Mouse (Mus musculus) cortical plate, adult 2 months (tissue): ENCODE data around the gene Zfp652. TPM values are rescaled to one million over a fixed set of nuclear protein-coding genes. Genes with fewer than 3 reads are reported as not detected.

ENCODE experiments used
- H3K27ac ChIP-seq: fragments of 200-500 bp; 2 replicates; pipeline ENCODE4 v1.5.1; 2012; ENCODE audit warnings: low read length, control low read depth, inconsistent platforms; ENCODE audit not compliant: insufficient read depth
- H3K4me1 ChIP-seq: fragments of 200-500 bp; 2 replicates; pipeline ENCODE4 v1.6.1; 2011; ENCODE audit warnings: low read length; ENCODE audit not compliant: control insufficient read depth, insufficient read depth
- H3K4me3 ChIP-seq: fragments of 200-500 bp; 2 replicates; pipeline ENCODE4 v1.5.1; 2011; ENCODE audit warnings: mild to moderate bottlenecking, low read length, control low read depth; ENCODE audit not compliant: insufficient read depth
- CTCF ChIP-seq: fragments of 200-500 bp; IDR thresholded peaks from 2 replicates; pipeline ENCODE4 v1.5.1; 2011; ENCODE audit warnings: mild to moderate bottlenecking, control low read depth, low read length; ENCODE audit not compliant: insufficient read depth; ENCODE audit errors: extremely low read depth
- POLR2A ChIP-seq: fragments of 200-500 bp; IDR thresholded peaks from 2 replicates; pipeline ENCODE4 v1.6.1; 2011; ENCODE audit warnings: mild to moderate bottlenecking, low read length, control low read depth; ENCODE audit not compliant: insufficient read depth; ENCODE audit errors: extremely low read depth
- polyA plus RNA-seq: library from polyadenylated mRNA; depleted of rRNA; stranded (reverse); fragments of >200 nt; gene quantifications from 2 replicates; pipeline ENCODE4 v1.2.3, GENCODE M21; 2012

The Zfp652 gene
- polyA plus RNA-seq, 1 experiment = 21.2 TPM

DNA sequence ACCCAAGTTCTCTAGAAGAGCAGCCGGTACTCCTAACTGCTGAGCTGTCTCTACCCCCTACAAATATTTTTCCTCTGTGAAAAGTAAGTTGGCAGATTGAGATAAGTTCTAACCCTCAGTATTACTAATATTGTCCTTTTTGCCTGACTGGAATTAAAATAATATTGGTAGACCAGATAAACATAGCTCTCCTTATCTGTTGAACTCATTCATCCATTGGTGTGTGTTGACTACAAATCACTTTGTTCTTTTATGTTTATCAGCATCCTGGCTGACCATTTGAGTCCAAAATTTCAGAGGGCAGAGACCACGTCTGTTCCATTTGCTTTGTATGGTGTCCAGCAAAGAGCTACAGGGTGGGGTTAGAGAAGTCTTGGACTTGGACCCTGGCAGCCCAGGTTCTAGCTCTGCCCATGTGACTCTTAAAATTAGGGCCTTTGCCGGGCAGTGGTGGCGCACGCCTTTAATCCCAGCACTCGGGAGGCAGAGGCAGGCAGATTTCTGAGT lies 2.9 kb upstream of the Zfp652 start:
- H3K4me3 ChIP-seq = no peak overlapping the region
- TF ChIP-seq CTCF = no peak
- TF ChIP-seq POLR2A = no peak
- no peak overlapping the region for H3K27ac ChIP-seq
- H3K4me1 ChIP-seq = no peaks in the 10 kb centered on the region; the same call in 1 of the 2 replicates

DNA sequence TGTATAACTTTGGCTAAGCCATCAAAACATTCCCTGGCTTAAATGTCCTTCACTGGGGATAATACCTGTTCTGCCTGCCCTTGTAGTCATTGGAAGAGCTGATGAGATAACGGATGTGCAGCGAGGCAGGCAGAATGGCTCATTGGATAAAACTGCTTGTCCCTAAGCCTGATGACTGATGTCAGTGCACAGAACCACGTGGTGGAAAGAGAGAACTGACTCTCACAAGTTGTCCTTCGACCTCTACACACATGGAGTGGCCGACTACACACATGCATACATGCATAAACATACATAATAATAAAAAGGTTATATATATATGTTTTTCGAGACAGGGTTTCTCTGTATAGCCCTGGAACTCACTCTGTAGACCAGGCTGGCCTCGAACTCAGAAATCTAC lies 2.0 kb upstream of the Zfp652 start:
- TF ChIP-seq POLR2A (no peak), CTCF (no peak)
- H3K4me3 ChIP-seq = no peak overlapping the region
- no peaks in the 10 kb centered on the region; the same call in 1 of the 2 replicates for H3K4me1 ChIP-seq
- no peak overlapping the region for H3K27ac ChIP-seq

DNA sequence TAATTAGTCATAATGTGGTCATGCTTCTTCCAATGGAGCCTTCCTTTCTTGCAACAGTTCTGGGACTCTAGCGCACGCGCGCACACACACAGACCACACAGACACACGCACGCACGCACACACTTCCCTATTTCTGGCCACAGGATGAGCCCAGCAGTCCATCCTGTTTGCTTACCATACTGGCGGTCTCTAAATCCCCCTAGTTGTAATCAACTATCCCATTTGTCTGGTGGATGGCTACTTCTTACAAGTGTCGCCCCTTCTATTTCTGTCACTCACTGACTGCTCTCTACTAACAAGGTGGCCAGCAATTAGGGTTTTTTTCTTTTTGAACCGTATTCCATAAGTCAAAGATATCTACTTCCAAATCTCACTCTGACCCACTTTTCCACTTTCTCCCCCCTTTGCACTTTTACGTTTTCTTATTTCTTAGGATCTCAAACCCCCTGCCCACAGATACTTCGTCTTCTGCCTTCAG lies 349 bp upstream of the Zfp652 start:
- Histone ChIP-seq H3K4me1 (peaks cover 1% of the 10 kb centered on the region; the same call in 1 of the 2 replicates), H3K27ac (peak overlapping the region; percentile 38; the same call in 1 of the 2 replicates), H3K4me3 (peak overlapping the region; percentile 95)
- TF ChIP-seq POLR2A (no peak), CTCF (no peak)

DNA sequence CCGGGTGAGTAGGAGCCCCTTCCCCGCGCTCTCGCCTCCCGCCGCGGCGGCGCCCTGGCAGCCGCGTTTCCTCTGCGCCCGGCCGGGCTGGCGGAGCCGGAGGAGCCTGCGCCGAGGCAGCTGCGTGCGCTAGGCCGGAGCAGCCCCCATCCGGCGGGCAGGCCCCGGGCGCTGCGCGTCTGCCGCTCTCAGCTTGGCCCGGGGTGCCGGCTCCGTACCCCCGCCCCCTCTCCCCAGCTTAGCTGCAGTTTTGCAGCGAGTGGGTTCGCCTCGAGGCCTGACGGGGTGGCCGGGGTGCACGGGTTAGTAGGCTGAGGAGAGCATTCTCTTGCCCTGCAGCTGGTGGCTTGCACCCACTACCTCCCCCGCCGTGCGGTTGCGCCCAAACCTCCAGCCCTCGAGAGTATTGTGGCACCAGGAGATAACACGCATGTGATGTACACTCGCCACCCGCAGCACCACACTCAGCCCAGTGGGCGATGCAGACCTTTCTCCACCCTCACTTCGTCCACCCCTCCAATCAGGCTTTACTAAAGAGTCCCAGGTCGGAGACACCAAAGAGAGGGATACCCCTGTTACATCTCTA lies 845 bp downstream of the Zfp652 start:
- H3K27ac ChIP-seq = peak overlapping the region; percentile 99
- peaks cover 1% of the 10 kb centered on the region; the same call in 1 of the 2 replicates for H3K4me1 ChIP-seq
- TF ChIP-seq POLR2A = no peak
- TF ChIP-seq CTCF = no peak
- peak overlapping the region; percentile 95 for H3K4me3 ChIP-seq

DNA sequence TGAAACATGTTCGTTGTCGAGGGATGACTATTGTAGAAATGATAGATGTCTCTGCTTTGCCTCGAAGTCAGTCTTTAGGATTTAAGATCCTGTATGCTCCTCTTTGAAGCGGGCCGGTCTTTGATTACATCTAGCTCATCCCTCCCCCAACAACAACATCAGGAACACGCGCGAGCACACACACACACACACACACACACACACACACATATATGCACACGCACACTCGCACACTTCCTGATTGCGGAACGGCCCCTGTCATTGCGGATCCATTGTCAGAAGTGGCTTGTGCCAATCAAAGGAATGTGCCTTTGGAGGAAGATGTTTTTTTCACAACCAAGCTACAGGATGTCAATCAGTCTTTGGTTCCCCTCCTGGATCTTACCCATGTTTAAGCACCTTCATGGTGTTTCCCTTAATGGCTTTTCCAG lies 1.4 kb downstream of the Zfp652 start:
- H3K27ac ChIP-seq = peak overlapping the region; percentile 99; the same call in 1 of the 2 replicates
- H3K4me3 ChIP-seq = peak overlapping the region; percentile 95
- peaks cover 1% of the 10 kb centered on the region; the same call in 1 of the 2 replicates for H3K4me1 ChIP-seq
- TF ChIP-seq POLR2A = no peak

DNA sequence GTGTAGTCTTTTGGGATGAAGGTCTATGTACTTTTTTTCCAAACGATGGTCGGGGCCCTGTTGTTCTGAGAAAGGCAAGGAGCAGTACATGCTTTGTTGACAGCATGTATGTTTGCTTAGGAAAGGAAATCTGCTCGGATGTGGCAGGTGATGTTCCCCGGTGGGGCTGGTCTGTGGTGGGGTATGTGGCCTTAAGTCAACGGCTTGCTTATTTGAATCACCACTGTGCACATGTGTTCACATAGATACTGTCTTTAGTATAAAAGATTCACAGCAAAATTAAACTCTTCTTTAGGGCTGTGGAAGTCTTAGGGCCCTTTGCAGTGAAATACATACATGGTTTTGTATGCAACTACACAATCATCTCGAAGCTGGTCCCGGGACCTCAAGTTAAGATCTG lies 1.9 kb downstream of the Zfp652 start:
- Histone ChIP-seq H3K4me1 (peaks cover 1% of the 10 kb centered on the region; the same call in 1 of the 2 replicates), H3K27ac (no peak overlapping the region), H3K4me3 (peak overlapping the region; percentile 95)
- TF ChIP-seq CTCF = no peak
- TF ChIP-seq POLR2A = no peak

DNA sequence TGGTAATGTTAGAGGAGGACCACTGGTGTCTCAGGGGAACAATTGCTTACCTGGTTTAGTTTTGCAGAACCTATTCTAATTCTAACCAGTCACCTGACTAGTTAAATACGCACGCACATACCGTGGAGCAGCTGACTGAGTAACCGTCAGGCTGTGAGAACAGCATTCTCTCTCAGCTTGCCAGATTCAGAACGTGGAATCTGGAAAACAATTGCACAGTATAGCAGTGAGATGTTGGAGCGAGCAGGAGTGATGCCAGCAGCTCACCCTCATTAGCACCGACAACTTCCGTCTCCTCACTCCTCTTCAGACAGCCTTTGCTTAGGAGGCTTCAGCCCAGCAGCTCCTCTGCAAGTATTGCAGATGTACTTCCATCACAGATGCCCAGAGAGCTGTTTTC lies 3.7 kb downstream of the Zfp652 start:
- Histone ChIP-seq H3K27ac (no peak overlapping the region), H3K4me1 (peaks cover 1% of the 10 kb centered on the region; the same call in 1 of the 2 replicates), H3K4me3 (no peak overlapping the region)
- TF ChIP-seq CTCF (no peak), POLR2A (no peak)

DNA sequence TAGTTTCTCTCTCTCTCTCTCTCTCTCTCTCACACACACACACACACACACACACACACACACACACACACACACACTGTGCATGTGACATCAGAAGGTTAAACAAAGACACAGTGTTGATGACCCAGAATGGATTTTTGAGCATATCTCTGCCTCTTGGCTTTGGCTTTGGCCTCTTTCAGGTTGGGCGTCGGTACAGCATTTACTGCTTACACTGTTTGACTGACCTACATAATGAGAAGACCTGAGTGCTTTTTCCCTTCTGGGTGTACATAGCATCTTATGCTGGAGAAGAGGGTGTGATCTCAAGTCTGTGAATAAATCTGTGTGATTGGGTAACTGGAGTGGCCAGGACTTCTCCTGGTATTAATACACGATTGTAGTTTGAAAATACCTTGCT lies 6.9 kb downstream of the Zfp652 start:
- Histone ChIP-seq H3K27ac (no peak overlapping the region), H3K4me3 (no peak overlapping the region), H3K4me1 (peaks cover 1% of the 10 kb centered on the region; the same call in 1 of the 2 replicates)
- no peak for TF ChIP-seq POLR2A
- TF ChIP-seq CTCF = no peak

DNA sequence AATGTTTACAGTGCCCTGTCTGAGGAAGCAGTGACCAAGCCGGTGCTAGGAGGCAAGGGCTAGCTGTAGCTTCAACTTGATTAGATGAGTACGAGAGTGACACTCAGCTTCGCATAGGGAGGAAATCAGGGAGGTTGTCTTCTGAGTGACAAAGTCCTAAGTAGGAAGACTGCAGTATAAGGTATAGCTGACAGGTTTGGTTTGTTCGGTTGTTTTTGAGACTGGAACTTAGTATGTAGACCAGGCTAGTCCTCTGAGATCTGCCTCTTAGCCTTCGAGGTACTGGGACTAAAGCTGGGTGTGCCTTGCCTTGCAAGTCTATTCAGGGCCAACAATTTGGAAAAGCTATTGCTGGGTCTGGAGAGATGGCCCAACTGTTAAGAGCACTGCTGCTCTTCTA lies 10.8 kb downstream of the Zfp652 start, which contains the start of gene B130006D01Rik:
Gene B130006D01Rik (plus strand): TSS at position 301 of the 400 bp plus-strand sequence.
- no peak for TF ChIP-seq POLR2A
- Histone ChIP-seq H3K4me1 (peaks cover 1% of the 10 kb centered on the region), H3K4me3 (no peak within 1 kb of the TSS), H3K27ac (no peak within 1 kb of the TSS)

DNA sequence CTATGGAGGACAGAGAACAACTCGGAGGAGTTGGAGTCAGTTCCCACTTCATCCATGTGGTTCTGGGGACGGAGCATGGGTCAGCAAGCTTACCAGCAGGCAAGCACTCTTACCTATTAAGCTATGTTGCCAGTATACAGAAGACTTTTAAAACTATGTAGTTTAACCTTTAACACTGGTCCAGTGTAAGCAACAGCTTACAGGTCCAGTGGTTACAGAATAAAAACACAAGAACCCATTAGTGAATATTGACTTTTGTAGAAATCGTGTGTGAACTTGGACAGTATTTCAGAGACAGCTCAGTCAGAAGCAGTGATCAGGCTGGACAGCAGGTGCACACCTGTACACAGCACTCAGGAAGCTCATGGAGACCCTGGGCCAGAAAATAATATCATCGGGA lies 12.0 kb downstream of the Zfp652 start:
- TF ChIP-seq CTCF (no peak), POLR2A (no peak)
- no peak overlapping the region for H3K27ac ChIP-seq
- H3K4me3 ChIP-seq = no peak overlapping the region
- peaks cover 1% of the 10 kb centered on the region for H3K4me1 ChIP-seq
